Mouse (Mus musculus) testis, adult 2 months (tissue): Measurements from ENCODE around the gene Lin7c.

Experiments used
- CTCF ChIP-seq: fragments of 200-500 bp; IDR thresholded peaks from 2 replicates; pipeline ENCODE4 v1.5.1; 2012; ENCODE audit warnings: low read depth, mild to moderate bottlenecking, inconsistent platforms, low read length, moderate library complexity; ENCODE audit not compliant: control insufficient read depth, insufficient read depth, insufficient replicate concordance
- POLR2A ChIP-seq: fragments of 200-500 bp; IDR thresholded peaks from 2 replicates; pipeline ENCODE4 v1.6.1; 2012; ENCODE audit warnings: low read depth, mild to moderate bottlenecking, inconsistent platforms, low read length, moderate library complexity; ENCODE audit not compliant: control insufficient read depth

DNA sequence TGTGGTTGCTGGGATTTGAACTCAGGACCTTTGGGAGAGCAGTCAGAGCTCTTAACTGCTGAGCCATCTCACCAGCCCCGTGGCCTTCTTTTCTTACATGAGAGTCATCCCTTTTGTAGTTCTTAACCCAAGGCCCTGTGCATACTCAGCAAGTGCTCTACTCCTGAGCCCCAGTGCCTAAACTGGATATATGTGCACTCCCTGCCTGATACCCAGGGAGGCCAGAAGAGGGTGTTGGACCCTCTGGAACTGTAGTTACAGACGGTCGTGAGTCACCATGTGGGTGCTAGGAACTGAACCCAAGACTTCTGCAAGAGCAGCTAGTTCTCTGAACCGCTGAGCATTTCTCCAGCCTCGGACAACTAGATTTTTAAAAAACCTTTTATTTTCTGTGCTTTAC lies 39.7 kb downstream of the Lin7c start:
- TF ChIP-seq CTCF = no peak
- TF ChIP-seq POLR2A = no peak
